Mouse (Mus musculus) forebrain, postnatal 0 days (tissue): Measurements from ENCODE around the gene Klhdc8a. TPM values are rescaled to one million over a fixed set of nuclear protein-coding genes. Genes with fewer than 3 reads are reported as not detected.

Experiments
- ATAC-seq: fragments of 200-750 bp; cut with Nextera tagmentation; 2 replicates; pipeline ENCODE4 v1.8.0; 2017; ENCODE audit warnings: mild to moderate bottlenecking, moderate library complexity
- DNase-seq: peaks from one replicate; pipeline ENCODE4 v3.0.0-alpha.2; 2015
- H3K27ac ChIP-seq: fragments of 300-500 bp; sonication (generic); 2 replicates; pipeline ENCODE4 v1.5.1; 2014; ENCODE audit warnings: low read depth, mild to moderate bottlenecking, antibody characterized with exemption, low read length, moderate library complexity, mixed read lengths
- H3K27me3 ChIP-seq: fragments of 300-500 bp; sonication (generic); 2 replicates; pipeline ENCODE4 v1.6.1; 2014; ENCODE audit warnings: mild to moderate bottlenecking, low read length, mixed read lengths; ENCODE audit not compliant: insufficient read depth
- H3K36me3 ChIP-seq: fragments of 300-500 bp; sonication (generic); 2 replicates; pipeline ENCODE4 v1.6.1; 2014; ENCODE audit warnings: mild to moderate bottlenecking, moderate library complexity; ENCODE audit not compliant: insufficient read depth
- H3K4me1 ChIP-seq: fragments of 300-500 bp; sonication (generic); 2 replicates; pipeline ENCODE4 v1.6.1; 2014; ENCODE audit warnings: antibody characterized with exemption; ENCODE audit not compliant: insufficient read depth
- H3K4me2 ChIP-seq: fragments of 300-500 bp; sonication (generic); 2 replicates; pipeline ENCODE4 v1.6.1; 2014; ENCODE audit warnings: low read depth, mild to moderate bottlenecking, moderate library complexity
- H3K4me3 ChIP-seq: fragments of 300-500 bp; sonication (generic); 2 replicates; pipeline ENCODE4 v1.5.1; 2014; ENCODE audit warnings: low read depth, low read length, mixed read lengths
- H3K9ac ChIP-seq: fragments of 300-500 bp; sonication (generic); 2 replicates; pipeline ENCODE4 v1.6.1; 2014; ENCODE audit warnings: mild to moderate bottlenecking
- H3K9me3 ChIP-seq: fragments of 300-500 bp; sonication (generic); 2 replicates; pipeline ENCODE4 v1.6.1; 2016; ENCODE audit warnings: low read length
- CTCF ChIP-seq: sonication (generic); IDR thresholded peaks from 2 replicates; pipeline ENCODE4 v1.5.1; 2016; ENCODE audit warnings: antibody characterized with exemption, control low read depth, low read depth
- WGBS: fragments of 180-500 bp; shearing (Covaris S2); extraction: QIAGEN DNeasy Blood & Tissue Kit; methylation state at CpG from one replicate; pipeline ENCODE4 v1.1.7; 2014; 5-methylcytosine and 5-hydroxymethylcytosine counted together
- polyA plus RNA-seq: library from polyadenylated mRNA; unstranded; fragments of >200 nt; fragmentation: Nextera tagmentation; extraction: Ambion mirVana; gene quantifications from 2 replicates; pipeline ENCODE4 v1.2.1, GENCODE M21; 2015
- total RNA-seq: library from RNA; depleted of rRNA; stranded (reverse); fragments of >200 nt; gene quantifications from 2 replicates; pipeline ENCODE4 v1.2.3, GENCODE M21; 2014

Gene Klhdc8a
- total and polyA plus RNA-seq, 2 experiments from 2014 or later: 6.3 to 11.2 TPM

GRCm38 (mm10) chr1:132299744-132300143, 1.3 kb downstream of the Klhdc8a start:
- no peaks in the 10 kb centered on the region for H3K36me3 ChIP-seq
- 92% methylated on average over 5 of the region's 5 CpGs for WGBS
- peak overlapping the region; percentile 100 for H3K4me2 ChIP-seq
- no peaks in the 10 kb centered on the region for H3K9me3 ChIP-seq
- TF ChIP-seq CTCF: no peak
- no peak for ATAC-seq
- H3K4me3 ChIP-seq: peak overlapping the region; percentile 54; the same call in 1 of the 2 replicates
- H3K27ac ChIP-seq: no peak overlapping the region
- peaks cover 16% of the 10 kb centered on the region for H3K4me1 ChIP-seq
- H3K27me3 ChIP-seq: no peaks in the 10 kb centered on the region; the same call in 1 of the 2 replicates
- no peak for DNase-seq
- peak overlapping the region; percentile 76 for H3K9ac ChIP-seq

GRCm38 (mm10) chr1:132301242-132301641, 2.8 kb downstream of the Klhdc8a start:
- H3K9me3 ChIP-seq: no peaks in the 10 kb centered on the region
- peaks cover 10% of the 10 kb centered on the region; the same call in 1 of the 2 replicates for H3K4me1 ChIP-seq
- H3K27me3 ChIP-seq: no peaks in the 10 kb centered on the region; the same call in 1 of the 2 replicates
- TF ChIP-seq CTCF: no peak
- no peaks in the 10 kb centered on the region for H3K36me3 ChIP-seq
- H3K27ac ChIP-seq: no peak overlapping the region
- no peak overlapping the region for H3K4me2 ChIP-seq
- no peak overlapping the region for H3K4me3 ChIP-seq
- DNase-seq (no peak), ATAC-seq (no peak)
- no peak overlapping the region for H3K9ac ChIP-seq
- 81% methylated on average over 5 of the region's 5 CpGs for WGBS

- Histone ChIP-seq H3K9me3 (no peaks in the 10 kb centered on the region), H3K4me2 (no peak overlapping the region), H3K27ac (no peak overlapping the region), H3K36me3 (no peaks in the 10 kb centered on the region), H3K9ac (no peak overlapping the region), H3K4me3 (no peak overlapping the region), H3K4me1 (peaks cover 10% of the 10 kb centered on the region; the same call in 1 of the 2 replicates), H3K27me3 (no peaks in the 10 kb centered on the region; the same call in 1 of the 2 replicates)
- no peak for DNase-seq
- TF ChIP-seq CTCF: no peak
- WGBS: 95% methylated on average over 9 of the region's 9 CpGs
- ATAC-seq: no peak
Observed at GRCm38 (mm10) chr1:132302341-132302866, 4.0 kb downstream of the Klhdc8a start.

GRCm38 (mm10) chr1:132304618-132305214, 6.3 kb downstream of the Klhdc8a start:
- Histone ChIP-seq H3K9ac (no peak overlapping the region), H3K9me3 (no peaks in the 10 kb centered on the region), H3K27me3 (no peaks in the 10 kb centered on the region; the same call in 1 of the 2 replicates), H3K4me3 (no peak overlapping the region), H3K4me1 (0 out of 2 replicates have a peak, but pooled peaks cover 1% of the 10 kb centered on the region), H3K36me3 (no peaks in the 10 kb centered on the region), H3K27ac (no peak overlapping the region), H3K4me2 (no peak overlapping the region)
- no peak for DNase-seq
- no peak for ATAC-seq
- no peak for TF ChIP-seq CTCF
- 69% methylated on average over 9 of the region's 9 CpGs for WGBS

GRCm38 (mm10) chr1:132306160-132306559, 7.7 kb downstream of the Klhdc8a start:
- ATAC-seq: no peak
- Histone ChIP-seq H3K9me3 (no peaks in the 10 kb centered on the region), H3K4me2 (no peak overlapping the region)

GRCm38 (mm10) chr1:132306808-132307207, 8.4 kb downstream of the Klhdc8a start:
- no peak overlapping the region for H3K9ac ChIP-seq
- H3K4me2 ChIP-seq: no peak overlapping the region
- no peak overlapping the region for H3K4me3 ChIP-seq
- no peaks in the 10 kb centered on the region for H3K27me3 ChIP-seq
- H3K9me3 ChIP-seq: no peaks in the 10 kb centered on the region
- DNase-seq (no peak), ATAC-seq (no peak)
- H3K36me3 ChIP-seq: no peaks in the 10 kb centered on the region
- TF ChIP-seq CTCF: no peak
- H3K27ac ChIP-seq: no peak overlapping the region
- 24% methylated on average over 4 of the region's 4 CpGs for WGBS
- no peaks in the 10 kb centered on the region for H3K4me1 ChIP-seq

More at GRCm38 (mm10) chr1:132306160-132306559, 7.7 kb downstream of the Klhdc8a start:
- Histone ChIP-seq H3K27me3 (no peaks in the 10 kb centered on the region), H3K4me3 (no peak overlapping the region), H3K27ac (no peak overlapping the region), H3K4me1 (no peaks in the 10 kb centered on the region), H3K36me3 (no peaks in the 10 kb centered on the region), H3K9ac (no peak overlapping the region)
- WGBS: 35% methylated on average over 4 of the region's 4 CpGs
- DNase-seq: no peak
- peak; percentile 73 for TF ChIP-seq CTCF

- ATAC-seq (no peak), DNase-seq (no peak)
- WGBS: 85% methylated on average over 6 of the region's 6 CpGs
Observed at GRCm38 (mm10) chr1:132307962-132308361, 9.5 kb downstream of the Klhdc8a start.

More at GRCm38 (mm10) chr1:132307962-132308361, 9.5 kb downstream of the Klhdc8a start:
- H3K27ac ChIP-seq: no peak overlapping the region
- H3K4me1 ChIP-seq: no peaks in the 10 kb centered on the region
- no peaks in the 10 kb centered on the region for H3K27me3 ChIP-seq
- H3K4me3 ChIP-seq: no peak overlapping the region
- no peaks in the 10 kb centered on the region for H3K36me3 ChIP-seq
- H3K4me2 ChIP-seq: no peak overlapping the region
- H3K9ac ChIP-seq: no peak overlapping the region
- no peaks in the 10 kb centered on the region for H3K9me3 ChIP-seq
- TF ChIP-seq CTCF: no peak
